Mouse (Mus musculus): Measurements from ENCODE around the gene Trim38.
A peak's percentile ranks its signal among the peaks of the same experiment; 100 is the strongest.

The Trim38 gene

DNA sequence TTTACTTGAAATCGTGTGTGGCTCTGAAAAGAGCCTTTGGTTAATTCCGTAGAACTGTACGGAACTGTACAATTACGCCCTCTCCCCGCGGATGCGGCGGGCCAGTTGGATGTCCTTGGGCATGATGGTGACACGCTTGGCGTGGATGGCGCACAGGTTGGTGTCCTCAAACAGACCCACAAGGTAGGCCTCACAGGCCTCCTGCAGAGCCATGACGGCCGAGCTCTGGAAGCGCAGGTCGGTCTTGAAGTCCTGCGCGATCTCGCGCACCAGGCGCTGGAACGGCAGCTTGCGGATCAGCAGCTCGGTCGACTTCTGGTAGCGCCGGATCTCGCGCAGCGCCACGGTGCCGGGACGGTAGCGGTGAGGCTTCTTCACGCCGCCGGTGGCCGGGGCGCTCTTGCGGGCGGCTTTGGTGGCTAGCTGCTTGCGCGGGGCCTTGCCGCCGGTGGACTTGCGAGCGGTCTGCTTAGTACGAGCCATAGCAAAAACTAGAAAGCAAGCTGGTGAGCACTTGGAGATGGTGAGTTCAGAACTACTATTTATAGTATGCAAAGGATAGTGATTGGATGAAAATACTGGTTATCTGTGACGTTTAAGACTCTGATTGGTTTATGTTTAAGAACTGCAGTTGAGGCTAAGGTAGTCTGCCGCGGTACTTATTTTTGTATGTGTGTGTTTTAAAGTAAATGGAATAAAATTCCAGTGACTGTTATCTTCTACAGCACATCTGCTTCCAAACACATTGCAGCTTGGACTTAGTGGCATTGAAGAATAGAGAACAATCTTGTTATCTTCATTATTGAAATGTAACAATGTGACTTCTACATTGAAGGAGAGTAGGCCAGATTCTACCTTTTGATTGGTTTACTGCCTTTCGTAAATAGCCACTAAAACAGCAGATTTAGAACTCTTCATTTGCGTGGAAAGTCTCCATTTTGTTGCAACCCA is 7.6 kb upstream of the Trim38 start, which contains the start of gene Hist1h3a:
Gene Hist1h3a, minus strand, starts transcription at position 516 of the 951 bp plus-strand sequence.
- peak; percentile 74 for DNase-seq

DNA sequence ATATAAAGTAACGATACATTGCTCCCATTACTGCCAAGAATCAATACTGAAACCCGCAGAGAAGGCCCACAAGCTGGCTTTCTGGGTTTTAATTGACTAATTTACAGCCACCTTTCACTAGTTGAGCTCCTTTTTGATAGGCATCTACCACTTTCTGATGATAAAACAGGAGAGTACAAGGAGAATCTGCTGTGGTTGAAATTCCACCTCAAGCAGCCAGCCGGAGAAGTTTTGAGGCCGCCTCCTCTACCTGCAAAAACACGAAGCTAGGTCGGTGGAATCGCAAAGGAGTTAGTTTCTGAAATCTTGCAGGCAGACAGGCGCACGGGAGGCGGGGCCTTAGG is 6.5 kb upstream of the Trim38 start:
- no peak for DNase-seq

DNA sequence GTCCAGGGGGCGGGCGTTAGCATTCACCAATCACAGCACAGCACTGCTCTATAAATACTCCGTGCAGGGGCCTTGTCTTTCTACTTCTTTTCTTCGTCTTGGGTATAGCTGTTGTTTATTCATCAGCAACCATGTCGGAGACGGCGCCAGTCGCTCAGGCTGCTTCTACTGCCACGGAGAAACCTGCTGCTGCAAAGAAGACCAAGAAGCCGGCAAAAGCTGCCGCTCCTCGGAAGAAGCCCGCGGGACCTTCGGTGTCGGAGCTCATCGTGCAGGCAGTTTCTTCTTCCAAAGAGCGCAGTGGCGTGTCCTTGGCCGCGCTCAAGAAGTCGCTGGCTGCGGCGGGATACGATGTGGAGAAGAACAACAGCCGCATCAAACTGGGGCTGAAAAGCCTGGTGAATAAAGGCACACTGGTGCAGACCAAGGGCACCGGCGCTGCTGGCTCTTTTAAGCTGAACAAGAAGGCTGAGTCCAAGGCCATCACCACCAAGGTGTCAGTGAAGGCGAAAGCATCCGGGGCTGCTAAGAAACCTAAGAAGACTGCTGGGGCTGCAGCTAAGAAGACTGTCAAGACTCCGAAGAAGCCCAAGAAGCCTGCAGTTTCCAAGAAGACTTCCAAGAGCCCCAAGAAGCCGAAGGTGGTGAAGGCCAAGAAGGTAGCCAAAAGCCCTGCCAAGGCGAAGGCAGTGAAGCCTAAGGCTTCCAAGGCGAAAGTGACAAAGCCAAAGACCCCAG is 6.0 kb upstream of the Trim38 start, which contains the start of gene Hist1h1a:
Gene Hist1h1a, plus strand, starts transcription at position 81 of the 738 bp plus-strand sequence.
- peak; percentile 85 for DNase-seq

DNA sequence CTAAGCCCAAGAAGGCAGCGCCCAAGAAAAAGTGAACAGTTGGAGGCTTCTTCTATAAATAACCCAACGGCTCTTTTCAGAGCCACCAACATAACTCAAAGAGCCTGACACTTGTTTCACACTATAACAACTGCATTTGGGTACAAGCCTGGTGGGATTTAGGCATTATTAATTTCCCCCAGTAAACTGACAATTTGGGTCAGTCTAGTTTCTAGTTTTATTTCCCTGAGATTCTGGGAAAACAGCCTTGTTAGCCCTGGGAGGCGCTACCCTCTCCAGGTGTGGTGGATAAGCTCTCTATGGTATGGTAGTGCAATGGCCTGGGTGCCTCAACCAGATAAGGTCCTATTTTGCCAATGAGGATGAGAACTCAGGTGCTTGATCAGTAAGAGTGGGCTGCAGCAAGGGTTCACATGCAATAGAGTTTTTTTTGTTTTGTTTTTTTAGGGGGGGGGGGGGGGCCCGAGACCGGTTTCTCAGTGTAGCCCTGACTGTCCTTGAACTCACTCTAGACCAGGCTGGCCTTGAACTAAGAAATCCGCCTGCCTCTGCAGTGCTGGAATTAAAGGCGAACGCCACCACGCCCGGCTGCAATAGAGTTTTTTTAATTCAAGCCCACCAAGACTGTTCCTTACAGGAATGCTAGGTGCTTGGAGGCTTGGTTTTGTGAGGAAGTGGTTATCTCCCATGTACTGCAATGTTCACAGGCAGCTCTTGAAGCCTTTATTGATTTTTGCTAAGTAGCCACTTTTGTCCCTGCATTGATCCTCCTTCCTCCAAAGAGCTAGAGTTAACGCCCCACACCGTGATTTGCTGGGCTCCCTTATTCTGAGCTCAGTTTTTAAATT is 5.2 kb upstream of the Trim38 start:
- no peak for DNase-seq

DNA sequence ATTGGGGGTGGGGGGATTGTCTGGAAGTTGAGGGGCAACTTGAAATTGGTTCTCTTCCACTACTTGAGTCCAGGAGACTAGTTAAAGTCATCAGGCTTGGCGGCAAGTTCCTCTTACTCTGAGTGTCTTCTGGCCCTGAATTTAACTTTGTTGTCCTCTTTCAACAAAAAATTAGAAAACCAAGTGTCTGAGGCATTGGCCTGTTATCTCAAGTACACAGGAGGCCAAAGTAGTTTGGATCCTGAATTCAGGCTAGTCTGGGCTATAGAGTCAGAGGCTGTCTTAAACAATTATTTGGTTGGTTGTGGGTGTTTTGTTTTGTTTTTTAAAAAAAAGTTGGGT is 4.6 kb upstream of the Trim38 start:
- no peak for DNase-seq

DNA sequence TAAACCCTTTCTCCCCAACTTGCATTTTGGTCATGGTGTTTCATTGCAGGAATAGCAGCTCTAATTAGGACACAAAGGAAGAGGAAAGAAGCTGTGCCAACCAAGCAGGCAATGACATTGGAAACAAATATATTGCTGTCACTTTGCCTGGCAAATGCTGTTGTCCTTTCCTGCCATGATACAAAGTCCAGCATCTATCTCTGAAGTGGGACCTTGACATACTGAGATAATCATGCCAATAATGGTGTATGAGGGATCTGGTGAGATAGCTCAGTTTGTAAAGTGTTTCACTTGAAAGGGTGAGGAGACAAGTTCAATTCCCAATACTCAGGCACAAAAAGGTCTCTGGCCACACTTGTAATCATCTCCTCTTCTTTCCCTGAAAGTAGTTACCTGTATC is 2.9 kb upstream of the Trim38 start:
- no peak for DNase-seq

DNA sequence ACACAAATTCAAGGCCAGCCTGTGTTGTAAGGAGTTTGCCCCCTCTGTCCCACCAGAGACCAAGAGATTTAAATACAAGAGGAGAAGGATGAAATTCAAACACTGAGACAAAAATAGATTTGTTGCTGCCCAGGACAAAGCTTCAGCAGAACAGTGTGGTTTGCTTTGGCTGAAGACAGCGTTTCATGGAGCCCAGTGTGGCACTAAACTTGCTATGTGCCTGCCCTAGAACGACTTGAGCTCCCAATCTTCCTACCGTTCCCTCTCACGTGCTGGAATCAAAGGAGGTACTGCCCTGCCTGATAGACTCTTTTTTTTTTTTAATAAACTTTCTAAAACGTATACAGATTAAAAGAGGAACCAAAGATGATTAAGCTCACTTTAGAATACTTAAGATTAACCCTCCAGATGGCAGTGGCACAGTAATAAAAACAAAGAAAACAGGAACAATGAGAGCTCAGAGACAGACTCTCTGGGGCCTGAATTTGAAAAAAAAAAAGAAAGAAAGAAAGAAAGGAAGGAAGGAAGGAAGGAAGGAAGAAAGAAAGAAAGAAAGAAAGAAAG is 797 bp upstream of the Trim38 start:
- DNase-seq = no peak

DNA sequence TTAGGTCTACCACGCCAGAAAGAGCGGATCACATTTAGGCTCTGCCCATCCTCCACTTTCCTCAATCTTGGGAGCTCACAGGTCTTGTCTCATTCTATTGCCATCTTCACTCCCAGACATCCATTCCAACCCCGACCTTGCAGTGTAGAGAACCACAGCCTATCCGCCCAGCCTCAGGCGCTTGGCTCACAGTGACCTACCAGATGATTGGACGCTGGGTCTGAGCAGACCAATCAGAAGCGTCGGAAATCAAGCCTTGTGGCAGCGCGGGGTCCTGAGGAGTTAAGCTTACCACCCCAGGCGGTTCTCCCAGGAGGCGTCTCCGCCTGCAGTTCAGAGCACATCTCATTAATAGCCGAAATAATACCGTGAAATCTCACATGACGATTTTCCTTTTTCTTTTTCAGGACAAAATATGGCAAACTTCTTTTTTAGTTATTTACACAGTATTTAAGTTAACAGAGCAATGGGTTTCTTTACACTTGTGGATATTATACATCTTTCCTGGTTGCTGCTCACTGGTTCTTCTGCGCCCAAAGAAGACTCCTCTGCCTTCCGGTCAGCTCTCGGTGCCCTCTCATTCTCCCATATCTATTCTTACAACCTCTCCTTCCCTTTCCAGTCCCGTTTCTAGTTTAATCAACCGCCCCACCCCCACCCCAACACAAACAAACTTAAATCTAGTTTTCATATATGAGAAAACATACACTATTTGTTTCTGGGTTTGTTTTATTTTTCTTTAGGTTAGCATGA is 3.0 kb downstream of the Trim38 start:
- peak; percentile 49 for DNase-seq

DNA sequence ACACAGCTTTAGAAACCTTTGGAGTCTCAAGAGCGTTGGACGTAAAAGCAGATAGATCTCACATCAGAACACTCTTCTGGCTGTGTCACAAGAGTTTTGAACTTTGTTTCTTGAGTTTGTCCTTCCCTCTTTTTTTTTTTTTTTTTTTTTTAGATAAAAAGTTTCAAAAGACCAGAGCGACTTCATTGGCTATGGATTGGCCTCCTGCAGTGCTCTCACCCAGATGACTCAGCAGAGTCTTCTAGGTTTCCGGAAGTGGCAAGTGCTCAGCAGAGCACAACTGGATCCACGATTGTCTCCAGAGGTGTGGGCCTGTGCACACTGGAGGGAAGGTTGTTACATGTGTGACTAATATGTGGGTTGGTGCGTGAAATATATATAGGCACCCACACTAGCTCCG is 8.6 kb downstream of the Trim38 start:
- DNase-seq = no peak

DNA sequence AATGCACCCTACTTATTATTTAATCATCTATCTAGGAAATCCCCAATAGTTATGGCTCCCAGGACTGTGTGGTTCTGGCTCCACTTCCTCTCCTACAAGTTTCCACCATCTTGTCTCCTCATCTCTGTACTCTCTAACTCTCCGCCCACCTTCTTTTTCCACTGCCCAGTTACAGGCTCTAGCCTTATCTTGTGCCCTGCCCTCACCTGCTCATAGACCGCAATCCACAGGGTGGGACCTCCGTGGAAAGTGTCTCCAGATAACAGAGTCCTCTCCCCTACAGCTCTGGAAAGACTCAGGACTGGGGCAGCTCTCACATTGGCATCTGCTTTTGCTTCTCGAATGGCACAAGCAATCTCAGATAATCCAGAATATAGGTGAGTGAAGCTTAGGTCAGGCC is 9.3 kb downstream of the Trim38 start:
- DNase-seq = no peak

DNA sequence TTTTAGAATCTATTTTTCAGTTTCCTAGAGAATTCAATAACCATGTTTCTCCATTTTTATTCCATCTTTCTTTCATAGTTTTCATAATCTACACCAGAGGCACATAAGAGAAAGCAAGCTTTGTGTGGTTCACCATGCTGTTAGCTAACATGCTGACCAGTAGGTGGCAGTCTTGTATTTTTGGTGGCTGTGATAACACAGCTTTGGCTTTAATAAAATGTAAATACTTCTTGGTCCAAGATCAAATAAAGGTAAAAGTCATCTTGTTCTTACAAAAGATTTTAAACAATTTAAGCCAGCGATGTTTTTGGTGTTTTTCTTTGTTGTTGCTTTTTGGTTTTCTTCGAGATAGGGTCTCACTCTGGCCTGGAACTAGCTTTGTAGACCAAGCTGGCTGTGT is 22.8 kb downstream of the Trim38 start:
- DNase-seq = peak; percentile 23

DNA sequence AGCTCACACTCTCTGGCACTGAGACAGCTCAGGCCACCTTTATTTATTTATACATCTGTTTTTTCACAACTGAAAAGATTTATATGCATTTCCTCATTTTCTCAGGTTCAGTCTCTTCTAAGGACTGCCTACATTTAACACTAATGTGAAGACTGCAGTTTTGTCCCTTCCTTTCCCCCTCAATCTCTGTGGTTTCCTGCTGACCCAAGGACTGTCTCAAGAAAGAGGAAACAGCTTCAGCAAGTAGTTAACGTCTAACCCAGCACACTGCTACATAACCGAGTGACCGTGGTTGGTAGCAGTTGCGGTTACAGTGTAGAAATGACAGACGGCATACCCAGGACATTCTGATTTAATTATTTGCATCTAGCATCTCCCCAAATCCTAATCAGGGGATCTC is 29.7 kb downstream of the Trim38 start:
- no peak for DNase-seq

DNA sequence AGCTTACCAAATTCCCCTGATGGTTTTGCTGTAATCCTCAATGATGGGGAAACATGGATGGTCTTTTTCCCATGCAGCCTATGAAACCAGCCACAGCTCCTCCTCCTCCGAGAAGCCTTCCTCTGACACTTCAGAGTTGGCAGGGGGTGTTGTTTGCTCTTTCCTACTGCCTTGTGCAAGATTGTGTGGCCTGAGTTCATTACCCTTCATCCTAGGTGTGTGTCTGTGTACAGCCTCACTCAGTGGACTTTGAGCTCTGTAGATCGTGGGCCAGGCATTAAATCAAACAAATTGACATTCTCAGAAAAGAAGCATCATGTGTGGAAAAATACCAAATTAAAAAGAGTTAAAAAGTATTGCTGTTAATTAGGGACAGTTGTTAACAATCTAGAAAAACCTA is 34.8 kb downstream of the Trim38 start:
- no peak for DNase-seq

DNA sequence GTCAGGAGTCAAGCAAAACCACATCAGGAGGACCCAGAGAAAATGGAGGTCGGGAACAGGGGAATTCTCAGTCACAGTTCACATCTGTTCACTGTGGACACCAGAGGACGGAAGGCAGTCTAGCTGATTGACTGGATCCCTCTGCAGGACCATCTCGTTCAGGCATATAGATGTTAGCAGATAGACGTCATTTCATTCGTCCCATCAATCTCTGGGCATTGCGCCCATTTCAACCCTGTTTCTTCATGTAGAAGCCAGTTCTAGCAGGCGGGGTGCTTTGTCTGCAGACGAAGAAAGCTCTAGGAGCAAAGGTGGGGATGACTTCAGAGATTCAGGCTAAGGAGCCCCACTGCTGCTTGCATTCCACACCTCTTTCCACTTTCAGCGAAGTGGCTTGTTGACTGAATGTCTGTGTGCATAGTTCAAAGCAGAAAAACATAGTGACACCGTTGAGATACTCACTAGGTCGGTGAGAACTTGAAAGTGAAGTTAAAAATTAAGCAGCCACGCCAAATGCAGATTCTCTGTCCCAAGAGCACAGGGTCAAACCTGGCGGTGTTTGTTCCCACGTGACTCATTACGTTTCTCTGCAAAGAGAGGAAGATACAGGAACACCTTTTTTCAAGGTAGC is 36.8 kb downstream of the Trim38 start, which contains the start of gene Slc17a2:
Gene Slc17a2, plus strand, starts transcription at position 572 of the 631 bp plus-strand sequence.
- DNase-seq = no peak

DNA sequence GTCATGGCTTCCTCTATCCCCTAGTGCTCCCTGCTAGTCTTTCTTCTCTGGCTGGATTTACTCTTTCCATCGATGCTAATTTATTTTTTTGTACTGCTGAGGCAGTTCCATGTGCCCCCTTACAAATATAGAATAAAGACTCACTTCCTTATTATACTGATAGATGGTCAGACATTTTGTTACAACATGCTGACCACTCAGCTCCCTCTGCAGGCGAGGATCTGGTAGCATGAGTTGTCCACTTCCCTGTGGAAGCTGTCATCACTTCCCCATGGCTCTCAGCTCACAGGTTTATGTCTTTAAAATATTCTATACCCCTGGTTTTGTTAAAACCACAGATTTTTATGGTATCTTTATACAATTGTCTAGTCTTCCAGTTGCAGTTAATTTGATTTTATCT is 46.4 kb downstream of the Trim38 start:
- DNase-seq = no peak

DNA sequence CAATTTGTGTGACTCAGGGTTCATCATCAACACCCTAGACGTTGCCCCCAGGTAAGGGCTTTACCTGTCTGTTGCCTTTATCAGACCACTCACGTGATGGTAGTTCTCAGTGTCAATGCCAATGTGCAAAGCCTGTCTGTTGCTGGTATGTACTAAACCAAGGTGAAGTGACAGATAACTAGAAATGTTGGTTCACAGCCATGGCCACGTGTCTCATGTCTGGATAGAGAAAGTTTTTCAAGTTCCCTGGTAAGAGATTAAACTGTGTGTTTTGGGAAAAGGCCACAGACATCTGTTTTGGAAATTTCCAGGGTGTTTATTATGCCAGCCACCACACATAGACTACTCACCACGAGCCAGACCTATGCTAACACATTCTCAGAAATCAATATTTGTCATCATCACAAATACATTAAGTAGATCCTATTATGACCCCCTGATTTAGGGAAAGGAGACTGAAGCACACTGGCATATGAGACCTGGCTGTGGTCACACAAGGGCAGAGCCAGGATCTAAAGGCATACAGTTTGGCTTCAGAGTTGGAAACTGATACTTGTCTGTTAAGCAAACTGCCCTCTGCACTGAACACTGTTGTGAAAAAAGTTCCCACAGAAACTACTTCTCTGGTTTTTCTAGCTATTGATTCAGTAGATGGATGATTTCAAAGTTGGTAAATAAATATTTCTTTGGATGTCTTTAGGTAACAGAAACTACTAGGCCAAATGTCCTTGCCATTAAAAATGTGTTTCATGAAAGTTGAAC is 50.6 kb downstream of the Trim38 start:
- no peak for DNase-seq

DNA sequence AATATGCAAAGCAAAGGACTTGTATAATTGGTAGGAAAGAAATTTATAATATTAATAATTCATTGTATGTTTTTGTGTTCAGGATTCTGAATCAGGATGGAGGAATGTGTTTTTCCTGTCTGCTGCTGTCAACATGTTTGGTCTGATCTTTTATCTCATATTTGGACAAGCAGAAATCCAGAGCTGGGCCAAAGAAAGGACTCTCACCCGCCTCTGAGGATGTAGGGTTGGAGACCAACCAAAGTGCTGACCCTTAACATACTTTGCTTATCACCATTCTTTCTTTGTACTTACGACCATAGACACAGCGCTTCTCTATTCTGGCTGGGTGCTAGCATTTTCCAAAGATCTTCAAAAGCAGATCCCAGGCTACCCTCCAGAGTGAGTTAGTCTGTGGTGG is 52.5 kb downstream of the Trim38 start:
- DNase-seq = no peak

DNA sequence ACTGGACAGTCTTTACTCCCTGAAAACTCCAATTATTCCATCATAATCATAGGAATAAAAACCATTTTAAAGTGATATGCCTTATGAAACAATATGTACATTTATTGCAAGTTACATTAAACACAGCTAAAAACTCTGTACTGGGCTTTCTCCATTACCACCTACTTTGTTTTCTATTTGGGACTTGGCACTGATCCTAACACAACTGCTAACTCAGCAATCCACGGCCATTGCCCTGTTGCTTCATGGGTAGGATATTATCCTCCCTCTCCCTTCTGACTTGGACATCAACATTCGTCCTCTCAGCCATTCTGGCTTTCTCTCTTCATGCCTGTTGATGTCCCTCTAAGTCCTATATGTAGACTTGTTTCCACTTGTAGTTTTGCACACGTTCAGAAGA is 56.9 kb downstream of the Trim38 start:
- DNase-seq = no peak

DNA sequence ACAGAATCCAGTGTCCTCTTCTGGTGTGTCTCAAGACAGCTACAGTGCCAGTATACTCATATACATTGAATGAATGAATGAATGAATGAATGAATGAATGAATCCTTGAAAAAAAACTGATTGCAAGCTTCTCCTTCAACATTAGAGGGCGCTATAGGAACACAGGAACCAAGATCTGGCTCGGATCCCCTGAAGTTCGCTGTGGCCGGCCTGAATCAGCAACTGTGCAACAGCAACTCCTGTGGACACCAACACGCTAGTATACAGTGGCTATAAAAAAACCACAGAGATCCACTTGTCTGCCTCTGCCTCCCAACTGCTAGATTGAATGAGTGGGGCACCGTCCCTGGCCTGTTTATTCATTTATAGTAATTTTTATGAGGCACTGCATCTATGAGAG is 63.3 kb downstream of the Trim38 start:
- DNase-seq = no peak

DNA sequence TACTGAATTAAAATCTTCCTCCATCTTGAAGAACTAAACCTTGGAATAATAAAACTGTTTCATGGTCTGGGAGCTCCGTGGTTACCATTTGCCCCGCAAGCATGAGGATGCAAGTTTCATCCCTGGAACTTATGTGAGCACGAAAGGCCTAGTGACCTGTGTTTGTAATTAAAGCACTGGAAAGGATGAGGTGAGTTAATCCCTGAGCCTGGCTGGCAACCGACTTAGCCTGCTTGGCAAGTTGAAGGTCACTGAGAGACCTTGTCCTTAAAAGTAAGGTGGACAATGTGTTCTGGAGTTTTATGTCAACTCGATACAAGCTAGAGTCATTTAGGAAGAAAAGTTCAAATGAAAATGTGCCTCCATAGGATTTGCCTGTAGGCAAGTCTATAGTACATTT is 65.1 kb downstream of the Trim38 start:
- DNase-seq = no peak

DNA sequence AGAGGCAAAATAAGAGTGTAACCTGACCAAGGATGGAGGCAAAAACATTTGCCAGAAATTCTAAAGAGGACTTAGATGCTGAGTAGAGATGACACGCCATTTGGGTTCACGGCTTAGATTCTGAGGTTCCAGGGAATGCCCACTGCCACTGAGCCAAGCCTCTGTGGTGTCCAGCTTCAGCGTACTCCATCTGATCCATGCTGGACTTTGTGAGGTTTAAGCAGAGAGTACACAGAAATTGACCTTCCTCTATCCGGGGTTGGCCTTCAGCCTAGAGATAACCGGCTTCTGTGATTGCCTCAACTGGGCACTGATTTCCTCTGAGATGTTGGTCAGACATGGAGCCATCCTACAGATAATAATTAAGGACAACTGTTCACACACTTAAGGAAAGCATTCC is 66.9 kb downstream of the Trim38 start:
- no peak for DNase-seq
